Mouse (Mus musculus) small intestine, adult 2 months (tissue): ENCODE measurements around the gene Uox. TPM values are rescaled to one million over a fixed set of nuclear protein-coding genes. Genes with fewer than 3 reads are reported as not detected.

Experiments used
- H3K27ac ChIP-seq: fragments of 200-500 bp; 2 replicates; pipeline ENCODE4 v1.5.1; 2012; ENCODE audit warnings: low read depth, low read length, control low read depth, inconsistent platforms; ENCODE audit not compliant: insufficient read depth
- H3K27me3 ChIP-seq: fragments of 200-500 bp; 2 replicates; pipeline ENCODE4 v1.6.1; 2012; ENCODE audit warnings: mild to moderate bottlenecking, moderate library complexity, low read length, inconsistent platforms; ENCODE audit not compliant: control insufficient read depth, insufficient read depth
- H3K36me3 ChIP-seq: fragments of 200-500 bp; 2 replicates; pipeline ENCODE4 v1.6.1; 2012; ENCODE audit warnings: mild to moderate bottlenecking, low read length, control low read depth, inconsistent platforms; ENCODE audit not compliant: control insufficient read depth, insufficient read depth
- H3K4me1 ChIP-seq: fragments of 200-500 bp; 2 replicates; pipeline ENCODE4 v1.6.1; 2012; ENCODE audit warnings: low read length, inconsistent platforms, mixed read lengths; ENCODE audit not compliant: control insufficient read depth, insufficient read depth, insufficient read length
- H3K4me3 ChIP-seq: fragments of 200-500 bp; 2 replicates; pipeline ENCODE4 v1.5.1; 2012; ENCODE audit warnings: low read depth, mild to moderate bottlenecking, control low read depth, inconsistent platforms, low read length, moderate library complexity
- CTCF ChIP-seq: fragments of 200-500 bp; IDR thresholded peaks from 2 replicates; pipeline ENCODE4 v1.5.1; 2012; ENCODE audit warnings: low read depth, mild to moderate bottlenecking, control low read depth, inconsistent platforms, low read length, moderate library complexity, mixed read lengths; ENCODE audit not compliant: insufficient replicate concordance, insufficient read length; ENCODE audit errors: extremely low read depth
- POLR2A ChIP-seq: fragments of 200-500 bp; IDR thresholded peaks from 2 replicates; pipeline ENCODE4 v1.6.1; 2012; ENCODE audit warnings: low read depth, mild to moderate bottlenecking, control low read depth, inconsistent platforms, low read length, moderate library complexity
- whole genome bisulfite sequencing: fragments of 180-500 bp; shearing (Covaris S2); methylation state at CpG from one replicate; pipeline ENCODE4 v1.1.7; 2018; 5-methylcytosine and 5-hydroxymethylcytosine counted together
- polyA plus RNA-seq: library from polyadenylated mRNA; depleted of rRNA; stranded (reverse); fragments of >200 nt; gene quantifications from 2 replicates; pipeline ENCODE4 v1.2.3, GENCODE M21; 2012

Gene Uox
- polyA plus RNA-seq, 1 experiment, result 0.11 TPM

DNA sequence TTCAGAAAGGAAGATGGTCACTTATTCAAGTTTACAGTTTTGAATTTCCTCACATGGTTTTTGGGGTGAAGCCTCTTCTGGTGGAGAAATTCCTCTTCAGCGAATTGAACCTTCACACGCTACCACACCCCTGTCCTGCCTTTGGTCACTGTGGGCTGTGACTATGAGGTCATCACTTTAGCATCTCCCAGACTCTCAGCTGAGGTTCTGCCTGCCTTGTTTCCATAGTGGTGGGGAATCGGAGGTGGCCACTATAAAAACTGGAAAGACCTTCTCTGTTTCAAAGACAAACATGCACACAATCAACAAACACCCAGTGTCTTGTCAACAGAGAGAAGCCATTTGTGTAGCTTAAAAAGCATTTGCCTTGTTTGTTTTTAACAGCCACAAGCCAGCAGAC, 81.0 kb downstream of the Uox start, which contains the start of gene 4930503B20Rik:
TSS of gene 4930503B20Rik (minus strand) at position 101 of the 400 bp plus-strand sequence.
- WGBS, result 75% methylated on average over 3 of the region's 3 CpGs
- no peaks in the 10 kb centered on the region for H3K27me3 ChIP-seq
- H3K4me1 ChIP-seq, result no peaks in the 10 kb centered on the region
- H3K4me3 ChIP-seq, result no peak within 1 kb of the TSS
- no peaks in the 10 kb centered on the region for H3K36me3 ChIP-seq
- TF ChIP-seq POLR2A, result no peak
- TF ChIP-seq CTCF, result no peak
- no peak within 1 kb of the TSS for H3K27ac ChIP-seq

- H3K36me3 ChIP-seq, result no peaks in the 10 kb centered on the region
- no peaks in the 10 kb centered on the region for H3K4me1 ChIP-seq
- no peak overlapping the region for H3K27ac ChIP-seq
- 78% methylated on average over 5 of the region's 5 CpGs for WGBS
- H3K4me3 ChIP-seq, result no peak overlapping the region
- no peak for TF ChIP-seq POLR2A
- TF ChIP-seq CTCF, result no peak
- no peaks in the 10 kb centered on the region for H3K27me3 ChIP-seq
Measured at GRCm38 (mm10) chr3:146652431-146652830, 82.2 kb downstream of the Uox start.

DNA sequence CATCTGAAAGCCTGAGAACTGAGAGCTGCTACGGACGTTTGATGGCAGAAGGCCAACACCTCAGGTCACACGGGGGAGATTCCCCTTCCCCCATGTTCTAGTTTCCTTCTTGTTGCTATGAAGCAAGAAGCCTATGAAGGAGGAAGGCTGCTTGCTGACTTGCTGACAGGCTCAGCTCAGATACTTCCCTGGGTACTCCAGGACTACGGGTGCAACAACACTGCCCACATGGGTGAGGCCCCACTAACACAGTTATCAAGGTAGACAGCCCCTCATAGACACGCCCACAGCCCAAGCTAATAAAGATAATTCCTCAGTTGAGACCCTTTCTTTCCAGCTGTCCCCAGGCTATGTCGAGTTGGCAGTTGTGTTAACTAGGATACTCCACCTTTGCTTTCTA, 83.5 kb downstream of the Uox start:
- 50% methylated on average over 6 of the region's 6 CpGs for WGBS
- H3K27ac ChIP-seq, result no peak overlapping the region

GRCm38 (mm10) chr3:146655111-146655577, 84.9 kb downstream of the Uox start:
- 42% methylated on average over 2 of the region's 2 CpGs for WGBS
- Histone ChIP-seq H3K4me1 (no peaks in the 10 kb centered on the region), H3K27me3 (no peaks in the 10 kb centered on the region), H3K4me3 (no peak overlapping the region), H3K27ac (no peak overlapping the region), H3K36me3 (no peaks in the 10 kb centered on the region)
- TF ChIP-seq POLR2A (no peak), CTCF (no peak)

More for the DNA sequence above, 83.5 kb downstream of the Uox start:
- Histone ChIP-seq H3K36me3 (no peaks in the 10 kb centered on the region), H3K27me3 (no peaks in the 10 kb centered on the region), H3K4me3 (no peak overlapping the region), H3K4me1 (no peaks in the 10 kb centered on the region)
- TF ChIP-seq CTCF (no peak), POLR2A (no peak)

DNA sequence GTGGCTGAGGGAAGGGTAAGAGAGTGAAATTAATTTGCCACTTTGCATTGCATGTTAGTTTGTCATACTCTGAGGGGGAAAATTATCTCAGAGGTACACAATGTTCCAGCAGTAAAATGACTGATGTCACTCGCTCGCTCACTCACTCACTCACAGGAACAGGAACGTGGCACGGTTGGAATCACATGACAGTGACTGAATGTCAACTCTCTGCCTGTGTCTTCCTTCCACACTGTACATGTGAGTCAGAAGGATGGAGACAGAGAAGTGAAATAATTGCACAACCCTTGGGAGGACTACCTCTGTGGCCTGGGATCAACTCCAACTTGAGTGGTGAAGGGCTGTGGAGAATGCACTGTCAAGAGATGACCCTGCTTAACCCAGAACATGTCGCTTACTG, 87.2 kb downstream of the Uox start:
- Histone ChIP-seq H3K4me1 (no peaks in the 10 kb centered on the region), H3K27me3 (no peaks in the 10 kb centered on the region), H3K36me3 (no peaks in the 10 kb centered on the region), H3K27ac (no peak overlapping the region), H3K4me3 (no peak overlapping the region)
- TF ChIP-seq POLR2A (no peak), CTCF (no peak)
- 81% methylated on average over 5 of the region's 5 CpGs for WGBS

DNA sequence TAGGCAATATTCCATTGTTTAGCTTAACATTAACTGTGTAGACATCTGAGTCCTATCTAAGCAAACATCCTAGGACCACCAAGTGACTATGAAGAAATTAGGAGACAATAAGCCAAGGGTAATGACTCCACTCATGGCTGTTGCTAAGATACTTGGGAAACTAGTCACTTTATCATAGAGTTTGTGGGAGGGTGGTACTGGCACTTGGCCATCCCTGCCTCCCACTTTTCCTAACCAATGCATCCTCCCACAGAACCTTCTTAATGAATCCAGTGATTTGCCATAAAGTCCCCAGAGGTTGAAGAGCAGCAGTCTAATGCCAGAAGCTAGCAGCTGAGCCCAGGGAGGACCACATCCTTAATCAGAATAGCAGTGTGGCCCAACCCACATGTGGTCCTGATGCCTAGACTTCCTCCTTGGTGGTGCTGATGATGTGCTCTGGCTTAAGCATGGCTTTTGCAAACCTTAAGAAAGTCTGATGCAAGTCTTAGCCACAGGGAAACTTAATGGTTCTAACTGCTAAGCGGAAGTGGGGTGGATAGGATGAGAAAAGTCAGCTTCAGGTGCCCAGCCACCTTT, 87.9 kb downstream of the Uox start:
- TF ChIP-seq CTCF (no peak), POLR2A (no peak)
- WGBS, result 90% methylated on average over 1 of the region's 1 CpGs
- no peak overlapping the region for H3K27ac ChIP-seq
- H3K4me3 ChIP-seq, result no peak overlapping the region
- H3K4me1 ChIP-seq, result no peaks in the 10 kb centered on the region
- no peaks in the 10 kb centered on the region for H3K27me3 ChIP-seq
- H3K36me3 ChIP-seq, result no peaks in the 10 kb centered on the region

DNA sequence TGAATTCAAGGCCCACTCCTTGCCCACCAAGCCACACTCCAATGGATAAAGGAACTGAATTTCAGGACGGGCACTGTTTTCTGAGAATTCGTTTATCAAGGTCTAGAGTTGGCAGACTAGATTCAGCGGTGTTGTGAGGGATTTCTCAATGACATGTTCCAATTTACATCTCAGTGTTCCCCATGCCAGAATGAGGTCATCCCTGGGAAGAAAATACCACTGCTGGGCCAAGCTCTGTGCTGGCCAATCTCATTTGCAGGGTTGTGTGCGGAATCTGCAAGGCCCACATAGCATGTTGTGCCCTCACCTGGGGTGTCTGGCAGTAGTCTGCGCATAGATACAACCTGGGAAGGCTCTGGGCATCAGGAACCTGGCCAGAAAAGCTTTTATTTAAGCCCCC, 89.1 kb downstream of the Uox start:
- Histone ChIP-seq H3K4me3 (no peak overlapping the region), H3K27ac (no peak overlapping the region), H3K27me3 (no peaks in the 10 kb centered on the region), H3K36me3 (no peaks in the 10 kb centered on the region), H3K4me1 (no peaks in the 10 kb centered on the region)
- TF ChIP-seq POLR2A (no peak), CTCF (no peak)
- WGBS, result 90% methylated on average over 5 of the region's 5 CpGs
